Mouse (Mus musculus) splenic B cell, adult 2 months (primary cell): ENCODE measurements around the gene Traf3ip3.
A peak's percentile ranks its signal among the peaks of the same experiment; 100 is the strongest.

Experiments used
- DNase-seq: peaks from one replicate; pipeline ENCODE4 v3.0.0-alpha.2; 2011; ENCODE audit warnings: low read depth, low spot score
- H3K27me3 ChIP-seq: 2 replicates; pipeline ENCODE4 v1.6.1; 2012; ENCODE audit warnings: mild to moderate bottlenecking, low read length, moderate library complexity, mixed read lengths; ENCODE audit not compliant: control insufficient read depth, poor library complexity, insufficient read depth, severe bottlenecking
- H3K36me3 ChIP-seq: 2 replicates; pipeline ENCODE4 v1.6.1; 2012; ENCODE audit warnings: mild to moderate bottlenecking, low read length, moderate library complexity, mixed read lengths; ENCODE audit not compliant: control insufficient read depth, poor library complexity, insufficient read depth, severe bottlenecking

The Traf3ip3 gene

GRCm38 (mm10) chr1:193201383-193201778 is at the start of gene Traf3ip3:
TSS of gene Traf3ip3 (minus strand) at chr1:193201703.
- Histone ChIP-seq H3K27me3 (no peaks in the 10 kb centered on the region), H3K36me3 (peaks cover 26% of the 10 kb centered on the region; the same call in 1 of the 2 replicates)
- DNase-seq: peak; percentile 95

- Histone ChIP-seq H3K36me3 (no peaks in the 10 kb centered on the region), H3K27me3 (no peaks in the 10 kb centered on the region)
- DNase-seq: no peak
Measured at GRCm38 (mm10) chr1:193250026-193250425, 48.5 kb upstream of the Traf3ip3 start.

GRCm38 (mm10) chr1:193244235-193244634 is 42.7 kb upstream of the Traf3ip3 start:
- Histone ChIP-seq H3K27me3 (no peaks in the 10 kb centered on the region), H3K36me3 (no peaks in the 10 kb centered on the region)
- DNase-seq: no peak

DNA sequence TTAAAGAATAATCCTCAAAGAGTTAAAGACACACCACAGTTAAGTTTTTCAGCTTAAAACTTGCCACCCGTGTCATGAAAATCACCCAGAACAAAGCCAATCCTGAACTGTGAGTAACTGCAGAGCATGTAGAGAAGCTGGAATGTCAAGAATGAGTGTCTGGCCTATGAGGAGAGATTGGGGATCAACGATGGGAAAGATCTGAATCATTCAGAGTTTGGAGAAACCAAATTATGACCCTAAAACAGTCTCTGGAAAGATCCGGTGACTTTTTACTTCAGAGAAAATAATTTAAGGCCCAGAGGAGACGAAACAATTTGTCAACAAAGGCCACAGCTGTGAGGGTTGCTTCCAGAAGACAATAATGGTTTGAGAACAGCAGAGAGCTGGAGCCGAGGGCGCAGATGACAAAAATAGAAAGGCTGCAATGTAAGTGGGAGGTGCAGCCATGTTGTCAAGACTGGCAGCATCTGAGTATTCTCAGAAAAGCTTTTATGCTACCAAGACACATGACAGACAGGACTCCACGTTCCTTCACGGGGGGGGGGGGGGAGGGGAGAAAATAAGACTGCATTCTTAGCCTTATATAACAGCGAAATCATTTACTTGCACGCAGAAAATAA is 42.2 kb upstream of the Traf3ip3 start:
- Histone ChIP-seq H3K27me3 (no peaks in the 10 kb centered on the region), H3K36me3 (no peaks in the 10 kb centered on the region)
- no peak for DNase-seq

- Histone ChIP-seq H3K27me3 (no peaks in the 10 kb centered on the region), H3K36me3 (no peaks in the 10 kb centered on the region)
- peak; percentile 68 for DNase-seq
Measured at GRCm38 (mm10) chr1:193242863-193243262, 41.4 kb upstream of the Traf3ip3 start.

DNA sequence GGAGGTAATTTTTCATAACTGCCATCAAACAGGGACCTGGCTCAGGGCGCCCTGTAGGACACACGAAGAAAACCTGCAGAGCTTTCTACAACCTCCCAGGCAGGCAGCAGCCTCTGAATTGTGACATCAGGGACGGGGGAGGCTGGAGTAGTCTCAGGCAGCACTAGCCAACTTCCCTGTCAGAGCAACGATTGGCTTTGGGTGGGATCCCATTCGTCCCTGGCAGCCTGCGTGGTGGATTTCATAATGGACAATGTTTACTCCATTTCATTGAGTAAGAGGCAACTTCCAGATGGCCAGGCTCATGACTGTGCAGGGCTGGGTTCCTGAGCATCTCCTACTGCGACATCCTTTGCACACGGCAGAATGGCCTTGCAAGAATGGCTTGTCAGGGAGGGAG is 40.7 kb upstream of the Traf3ip3 start:
- Histone ChIP-seq H3K36me3 (no peaks in the 10 kb centered on the region), H3K27me3 (no peaks in the 10 kb centered on the region)
- no peak for DNase-seq

DNA sequence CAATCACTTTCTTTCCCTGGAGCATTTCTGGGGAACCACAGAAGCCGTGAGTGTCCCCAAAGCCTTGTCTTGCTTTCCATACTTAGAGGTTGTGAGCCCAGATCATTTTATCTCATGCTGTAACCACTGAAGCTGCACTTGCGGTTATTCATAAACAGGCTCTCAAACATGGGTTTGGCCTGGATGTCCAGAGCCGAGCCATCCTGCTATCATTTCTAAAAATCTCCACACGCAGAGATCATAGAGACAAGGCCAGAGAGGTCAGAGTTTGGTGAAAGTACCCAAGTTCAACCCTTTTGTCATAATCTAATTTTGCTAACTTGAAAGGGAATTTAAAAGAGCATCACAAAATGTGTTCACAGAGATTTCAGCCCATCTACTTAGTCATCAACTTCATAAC is 39.9 kb upstream of the Traf3ip3 start:
- Histone ChIP-seq H3K27me3 (no peaks in the 10 kb centered on the region), H3K36me3 (no peaks in the 10 kb centered on the region)
- DNase-seq: no peak

DNA sequence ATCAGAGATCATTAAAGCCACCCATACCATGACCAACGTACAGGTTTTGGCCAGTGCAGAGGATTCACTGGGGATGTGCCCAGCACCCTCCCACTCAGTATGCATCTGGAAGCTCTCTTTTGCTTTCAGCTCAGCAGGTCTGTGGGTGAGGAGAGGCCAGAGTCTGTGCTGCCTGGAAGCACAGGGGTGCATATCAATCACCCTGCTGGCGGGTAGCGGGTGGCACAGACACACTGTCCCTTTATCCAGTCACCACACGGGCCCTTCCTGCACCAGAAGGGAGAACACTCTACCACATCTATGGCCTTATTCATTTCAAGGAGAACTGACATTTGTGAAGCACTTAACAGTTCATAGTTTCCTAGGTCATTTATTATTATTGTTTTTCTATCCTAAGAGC is 36.9 kb upstream of the Traf3ip3 start:
- DNase-seq: no peak
- Histone ChIP-seq H3K27me3 (no peaks in the 10 kb centered on the region), H3K36me3 (no peaks in the 10 kb centered on the region)

DNA sequence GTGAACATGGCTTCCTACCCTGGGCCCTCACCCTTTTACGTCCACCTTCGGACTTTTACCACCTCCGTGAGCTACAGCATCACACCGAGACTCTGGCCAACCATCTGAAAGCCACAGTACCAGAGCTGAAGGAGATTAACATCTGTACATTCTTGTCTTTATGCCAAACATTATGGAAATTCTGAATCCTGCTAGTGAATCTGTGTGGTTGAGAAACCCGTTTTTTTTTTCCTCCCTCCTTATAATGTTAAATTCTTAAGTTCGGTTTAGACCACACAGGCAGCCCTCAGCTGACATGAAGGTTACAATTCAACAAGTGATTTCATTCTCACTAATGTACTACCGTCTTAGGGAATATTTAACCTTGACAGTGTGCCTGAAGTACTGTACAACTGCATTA is 33.4 kb upstream of the Traf3ip3 start:
- no peak for DNase-seq
- Histone ChIP-seq H3K27me3 (no peaks in the 10 kb centered on the region), H3K36me3 (no peaks in the 10 kb centered on the region)

GRCm38 (mm10) chr1:193234130-193234645 is 32.7 kb upstream of the Traf3ip3 start:
- Histone ChIP-seq H3K36me3 (no peaks in the 10 kb centered on the region), H3K27me3 (no peaks in the 10 kb centered on the region)
- peak; percentile 51 for DNase-seq

GRCm38 (mm10) chr1:193232732-193233131 is 31.2 kb upstream of the Traf3ip3 start:
- 0 out of 2 replicates have a peak, but pooled peaks cover 2% of the 10 kb centered on the region for H3K36me3 ChIP-seq
- no peak for DNase-seq

DNA sequence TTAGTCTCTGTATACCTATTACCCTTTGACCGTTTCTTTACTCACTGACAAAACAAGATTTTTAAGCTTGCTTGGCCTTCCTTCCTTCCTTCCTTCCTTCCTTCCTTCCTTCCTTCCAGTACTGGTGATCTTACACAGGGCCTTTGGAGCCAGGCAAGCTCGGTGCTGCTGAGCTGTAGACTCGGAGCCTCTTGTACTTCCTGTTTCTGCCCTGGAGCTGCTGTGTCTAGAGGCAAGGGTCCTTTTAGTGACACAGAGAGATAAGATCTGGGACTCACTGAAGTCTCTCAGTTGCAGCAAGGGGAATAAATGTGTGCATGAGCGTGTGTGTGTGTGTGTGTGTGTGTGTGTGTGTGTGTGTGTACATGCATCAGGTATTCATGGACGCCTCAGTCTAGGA is 29.4 kb upstream of the Traf3ip3 start:
- peak; percentile 53 for DNase-seq
- no peaks in the 10 kb centered on the region for H3K27me3 ChIP-seq

More at GRCm38 (mm10) chr1:193232732-193233131, 31.2 kb upstream of the Traf3ip3 start:
- no peaks in the 10 kb centered on the region for H3K27me3 ChIP-seq

DNA sequence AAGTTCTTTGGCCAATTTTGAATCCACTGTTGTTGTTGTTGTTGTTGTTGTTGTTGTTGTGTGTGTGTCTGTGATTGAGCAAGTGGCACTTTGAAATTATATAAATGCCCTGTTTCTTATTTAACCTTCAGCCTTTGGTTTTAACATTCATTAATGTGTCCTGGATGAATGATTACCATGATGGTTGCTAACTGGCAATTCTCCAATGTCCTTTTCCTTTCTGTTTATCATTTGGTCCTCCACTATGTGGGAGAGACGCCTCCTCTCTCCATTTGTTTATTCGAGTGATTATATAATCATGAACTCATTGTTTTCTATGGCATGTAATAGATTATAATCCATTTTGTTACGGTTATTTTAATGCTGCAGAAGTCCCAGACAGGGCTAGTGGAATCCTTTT is 29.0 kb upstream of the Traf3ip3 start:
- Histone ChIP-seq H3K27me3 (no peaks in the 10 kb centered on the region), H3K36me3 (0 out of 2 replicates have a peak, but pooled peaks cover 2% of the 10 kb centered on the region)
- DNase-seq: no peak

More for the DNA sequence above, 29.4 kb upstream of the Traf3ip3 start:
- 0 out of 2 replicates have a peak, but pooled peaks cover 2% of the 10 kb centered on the region for H3K36me3 ChIP-seq

DNA sequence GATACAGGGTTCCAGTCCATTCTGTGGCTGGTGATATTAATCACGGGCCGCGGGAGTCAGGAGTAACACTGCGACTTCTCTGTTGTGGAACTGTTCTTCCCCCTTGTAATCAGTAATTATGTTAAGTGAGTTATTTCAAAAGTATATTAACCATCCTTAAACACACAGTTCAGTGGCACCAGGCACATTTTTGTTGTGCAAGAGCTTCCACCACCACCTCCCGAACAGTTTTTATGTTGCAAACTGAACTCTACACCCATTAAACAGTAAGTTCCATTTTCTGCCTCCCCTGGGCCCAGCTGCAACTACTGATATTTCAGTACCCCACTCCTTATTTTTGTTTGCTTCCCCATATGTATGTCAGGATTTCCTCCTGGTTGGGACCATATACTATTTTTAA is 28.1 kb upstream of the Traf3ip3 start:
- H3K36me3 ChIP-seq: 0 out of 2 replicates have a peak, but pooled peaks cover 2% of the 10 kb centered on the region
- no peaks in the 10 kb centered on the region for H3K27me3 ChIP-seq
- no peak for DNase-seq

DNA sequence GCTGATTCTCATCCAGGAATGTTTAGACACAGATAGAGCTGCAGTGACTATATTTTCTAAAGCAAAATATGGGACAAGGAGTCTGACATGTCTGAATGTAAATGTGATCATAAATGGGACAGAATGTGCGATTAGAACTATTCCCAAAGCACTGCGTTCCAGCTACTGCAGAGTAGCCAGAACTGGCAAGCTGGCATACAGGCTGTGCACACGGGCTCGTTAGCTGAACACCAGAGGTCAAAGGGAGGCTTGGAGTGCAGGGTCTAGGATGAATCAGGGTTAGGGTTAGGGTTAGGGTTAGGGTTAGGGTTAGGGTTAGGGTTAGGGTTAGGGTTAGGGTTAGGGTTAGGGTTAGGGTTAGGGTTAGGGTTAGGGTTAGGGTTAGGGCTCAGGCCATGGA is 26.0 kb upstream of the Traf3ip3 start:
- H3K36me3 ChIP-seq: peaks cover 3% of the 10 kb centered on the region; the same call in 1 of the 2 replicates

More for the DNA sequence above, 26.0 kb upstream of the Traf3ip3 start:
- no peaks in the 10 kb centered on the region for H3K27me3 ChIP-seq
- DNase-seq: no peak
